Mouse (Mus musculus) forebrain, embryonic 14.5 days (tissue): Measurements from ENCODE around the gene Clasp2. TPM values are rescaled to one million over a fixed set of nuclear protein-coding genes. Genes with fewer than 3 reads are reported as not detected.

Experiments
- ATAC-seq: fragments of 200-750 bp; cut with Nextera tagmentation; 2 replicates; pipeline ENCODE4 v1.8.0; 2017; ENCODE audit warnings: mild to moderate bottlenecking, moderate library complexity
- DNase-seq: peaks from one replicate; pipeline ENCODE4 v3.0.0-alpha.2; 2015; ENCODE audit warnings: low spot score
- H3K27ac ChIP-seq: fragments of 300-500 bp; sonication (generic); 2 replicates; pipeline ENCODE4 v1.5.1; 2014; ENCODE audit warnings: low read depth, mild to moderate bottlenecking, control low read depth, low read length, moderate library complexity
- H3K27me3 ChIP-seq: fragments of 300-500 bp; sonication (generic); replicated peaks from 2 replicates; pipeline ENCODE4 v1.6.1; 2014; ENCODE audit warnings: low read length, control low read depth, mixed read lengths; ENCODE audit not compliant: control insufficient read depth, insufficient read depth
- H3K36me3 ChIP-seq: fragments of 300-500 bp; sonication (generic); 2 replicates; pipeline ENCODE4 v1.6.1; 2014; ENCODE audit warnings: low read length, control low read depth; ENCODE audit not compliant: control insufficient read depth, insufficient read depth
- H3K4me1 ChIP-seq: fragments of 300-500 bp; sonication (generic); 2 replicates; pipeline ENCODE4 v1.6.1; 2014; ENCODE audit warnings: antibody characterized with exemption, low read length, control low read depth; ENCODE audit not compliant: control insufficient read depth, insufficient read depth
- H3K4me2 ChIP-seq: fragments of 300-500 bp; sonication (generic); 2 replicates; pipeline ENCODE4 v1.6.1; 2014; ENCODE audit warnings: mild to moderate bottlenecking, control low read depth, low read length
- H3K4me3 ChIP-seq: fragments of 300-500 bp; sonication (generic); 2 replicates; pipeline ENCODE4 v1.5.1; 2014; ENCODE audit warnings: low read depth, low read length, control low read depth
- H3K9ac ChIP-seq: fragments of 300-500 bp; sonication (generic); 2 replicates; pipeline ENCODE4 v1.6.1; 2014; ENCODE audit warnings: mild to moderate bottlenecking, low read length, control low read depth, moderate library complexity
- H3K9me3 ChIP-seq: fragments of 300-500 bp; sonication (generic); replicated peaks from 2 replicates; pipeline ENCODE4 v1.6.1; 2016; ENCODE audit warnings: low read length, control low read depth, mixed read lengths; ENCODE audit not compliant: control insufficient read depth
- WGBS: fragments of 180-500 bp; shearing (Covaris S2); extraction: QIAGEN DNeasy Blood & Tissue Kit; methylation state at CpG from one replicate; pipeline ENCODE4 v1.1.7; 2014; 5-methylcytosine and 5-hydroxymethylcytosine counted together
- polyA plus RNA-seq: library from polyadenylated mRNA; unstranded; fragments of >200 nt; fragmentation: Nextera tagmentation; extraction: Ambion mirVana; gene quantifications from 2 replicates; pipeline ENCODE4 v1.2.1, GENCODE M21; 2014

Clasp2 gene
- polyA plus RNA-seq, 1 experiment from 2014 or later = 86.2 TPM

GRCm38 (mm10) chr9:113928591-113928990 is 187.3 kb downstream of the Clasp2 start:
- Histone ChIP-seq H3K4me3 (no peak overlapping the region), H3K9ac (no peak overlapping the region), H3K27ac (no peak overlapping the region), H3K27me3 (no peaks in the 10 kb centered on the region), H3K4me1 (peaks cover 15% of the 10 kb centered on the region), H3K9me3 (no peaks in the 10 kb centered on the region), H3K36me3 (peaks cover 8% of the 10 kb centered on the region; the same call in 1 of the 2 replicates), H3K4me2 (no peak overlapping the region)
- ATAC-seq (no peak), DNase-seq (no peak)
- WGBS = 87% methylated on average over 4 of the region's 4 CpGs

GRCm38 (mm10) chr9:113929676-113930075 is 188.4 kb downstream of the Clasp2 start:
- Histone ChIP-seq H3K9ac (no peak overlapping the region), H3K36me3 (0 out of 2 replicates have a peak, but pooled peaks cover 5% of the 10 kb centered on the region), H3K27ac (no peak overlapping the region), H3K4me2 (no peak overlapping the region; the same call in 1 of the 2 replicates), H3K27me3 (no peaks in the 10 kb centered on the region), H3K4me3 (no peak overlapping the region), H3K4me1 (peaks cover 15% of the 10 kb centered on the region), H3K9me3 (no peaks in the 10 kb centered on the region)
- DNase-seq (no peak), ATAC-seq (no peak)
- WGBS = 78% methylated on average over 1 of the region's 1 CpGs

GRCm38 (mm10) chr9:113930534-113931374 is 189.5 kb downstream of the Clasp2 start, which contains the start of gene Ubp1:
Gene Ubp1, plus strand, starts transcription at chr9:113930934.
- Histone ChIP-seq H3K4me2 (peak within 1 kb of the TSS; percentile 91), H3K9me3 (no peaks in the 10 kb centered on the region), H3K27me3 (no peaks in the 10 kb centered on the region), H3K4me1 (peaks cover 15% of the 10 kb centered on the region), H3K27ac (peak within 1 kb of the TSS; percentile 84), H3K9ac (peak within 1 kb of the TSS; percentile 93), H3K36me3 (no peaks in the 10 kb centered on the region), H3K4me3 (peak within 1 kb of the TSS; percentile 94)
- ATAC-seq (peak; percentile 97), DNase-seq (peak; percentile 99)
- under 1% methylated on average over 34 of the region's 86 CpGs for WGBS

GRCm38 (mm10) chr9:113931375-113932099 is 190.3 kb downstream of the Clasp2 start:
- Histone ChIP-seq H3K27ac (peak overlapping the region; percentile 84), H3K9me3 (no peaks in the 10 kb centered on the region), H3K36me3 (no peaks in the 10 kb centered on the region), H3K4me1 (peaks cover 15% of the 10 kb centered on the region), H3K9ac (peak overlapping the region; percentile 93), H3K4me3 (peak overlapping the region; percentile 94), H3K27me3 (no peaks in the 10 kb centered on the region), H3K4me2 (peak overlapping the region; percentile 91)
- DNase-seq (peak; percentile 11), ATAC-seq (peak; percentile 6; the same call in 1 of the 2 replicates)
- WGBS = under 1% methylated on average over 82 of the region's 91 CpGs

- H3K9me3 ChIP-seq = no peaks in the 10 kb centered on the region
- H3K27me3 ChIP-seq = no peaks in the 10 kb centered on the region
- no peaks in the 10 kb centered on the region for H3K36me3 ChIP-seq
- H3K27ac ChIP-seq = peak overlapping the region; percentile 84; the same call in 1 of the 2 replicates
- H3K4me2 ChIP-seq = peak overlapping the region; percentile 91
- peaks cover 15% of the 10 kb centered on the region for H3K4me1 ChIP-seq
- peak overlapping the region; percentile 93 for H3K9ac ChIP-seq
- DNase-seq (peak; percentile 24), ATAC-seq (no peak)
- peak overlapping the region; percentile 94 for H3K4me3 ChIP-seq
- whole genome bisulfite sequencing = under 1% methylated on average over 8 of the region's 8 CpGs
Observed at GRCm38 (mm10) chr9:113932100-113932470, 190.8 kb downstream of the Clasp2 start.

- ATAC-seq = no peak
- no peaks in the 10 kb centered on the region for H3K27me3 ChIP-seq
- H3K9ac ChIP-seq = peak overlapping the region; percentile 93
- 29% methylated on average over 11 of the region's 11 CpGs for WGBS
- no peak overlapping the region for H3K27ac ChIP-seq
- peak overlapping the region; percentile 94 for H3K4me3 ChIP-seq
- no peaks in the 10 kb centered on the region for H3K9me3 ChIP-seq
- peaks cover 15% of the 10 kb centered on the region for H3K4me1 ChIP-seq
- H3K36me3 ChIP-seq = no peaks in the 10 kb centered on the region
- DNase-seq = no peak
- peak overlapping the region; percentile 91 for H3K4me2 ChIP-seq
Observed at GRCm38 (mm10) chr9:113932501-113932900, 191.2 kb downstream of the Clasp2 start.

GRCm38 (mm10) chr9:113935638-113936037 is 194.4 kb downstream of the Clasp2 start:
- no peak overlapping the region for H3K4me3 ChIP-seq
- no peaks in the 10 kb centered on the region for H3K36me3 ChIP-seq
- 73% methylated on average over 5 of the region's 5 CpGs for WGBS
- H3K4me1 ChIP-seq = peaks cover 15% of the 10 kb centered on the region
- no peak overlapping the region for H3K4me2 ChIP-seq
- ATAC-seq = no peak
- H3K9me3 ChIP-seq = no peaks in the 10 kb centered on the region
- H3K9ac ChIP-seq = no peak overlapping the region
- no peak for DNase-seq
- no peak overlapping the region for H3K27ac ChIP-seq
- H3K27me3 ChIP-seq = no peaks in the 10 kb centered on the region

GRCm38 (mm10) chr9:113939063-113939850 is 198.0 kb downstream of the Clasp2 start:
- Histone ChIP-seq H3K4me1 (no peaks in the 10 kb centered on the region; the same call in 1 of the 2 replicates), H3K9me3 (no peaks in the 10 kb centered on the region), H3K27me3 (no peaks in the 10 kb centered on the region), H3K9ac (no peak overlapping the region), H3K27ac (no peak overlapping the region), H3K4me2 (no peak overlapping the region), H3K36me3 (no peaks in the 10 kb centered on the region), H3K4me3 (no peak overlapping the region)
- peak; percentile 25 for DNase-seq
- 80% methylated on average over 9 of the region's 9 CpGs for WGBS
- ATAC-seq = no peak
